Mouse (Mus musculus): ENCODE data around the gene Tmem100.
A peak's percentile ranks its signal among the peaks of the same experiment; 100 is the strongest.

Gene Tmem100

GRCm38 (mm10) chr11:90013657-90014056, 16.5 kb upstream of the Tmem100 start:
- no peak for DNase-seq (ENCODE audit: low read depth, low spot score)

GRCm38 (mm10) chr11:90015281-90015680, 14.9 kb upstream of the Tmem100 start:
- DNase-seq (ENCODE audit: low read depth, low spot score), result no peak

- DNase-seq (ENCODE audit: low read depth, low spot score), result peak; percentile 9
These were observed 11.0 kb upstream of the Tmem100 start for GRCm38 (mm10) chr11:90019161-90019560.

GRCm38 (mm10) chr11:90025891-90026801, 4.0 kb upstream of the Tmem100 start:
- no peak for DNase-seq (ENCODE audit: low read depth, low spot score)

GRCm38 (mm10) chr11:90026802-90027174, 3.4 kb upstream of the Tmem100 start:
- DNase-seq (ENCODE audit: low read depth, low spot score), result no peak

GRCm38 (mm10) chr11:90027216-90027615, 2.9 kb upstream of the Tmem100 start:
- DNase-seq (ENCODE audit: low read depth, low spot score), result no peak

- DNase-seq (ENCODE audit: low read depth, low spot score), result no peak
These were observed 1.4 kb upstream of the Tmem100 start for GRCm38 (mm10) chr11:90028746-90029145.

GRCm38 (mm10) chr11:90029354-90029753, 794 bp upstream of the Tmem100 start:
- DNase-seq (ENCODE audit: low read depth, low spot score), result no peak

GRCm38 (mm10) chr11:90030557-90030956, 409 bp downstream of the Tmem100 start:
- DNase-seq (ENCODE audit: low read depth, low spot score), result no peak

GRCm38 (mm10) chr11:90031076-90031475, 928 bp downstream of the Tmem100 start:
- no peak for DNase-seq (ENCODE audit: low read depth, low spot score)

GRCm38 (mm10) chr11:90032807-90033206, 2.7 kb downstream of the Tmem100 start:
- DNase-seq (ENCODE audit: low read depth, low spot score), result no peak

GRCm38 (mm10) chr11:90033442-90033841, 3.3 kb downstream of the Tmem100 start:
- DNase-seq (ENCODE audit: low read depth, low spot score), result no peak

GRCm38 (mm10) chr11:90034646-90035045, 4.5 kb downstream of the Tmem100 start:
- DNase-seq (ENCODE audit: low read depth, low spot score), result no peak

GRCm38 (mm10) chr11:90035532-90035931, 5.4 kb downstream of the Tmem100 start:
- no peak for DNase-seq (ENCODE audit: low read depth, low spot score)

GRCm38 (mm10) chr11:90036416-90036815, 6.3 kb downstream of the Tmem100 start:
- DNase-seq (ENCODE audit: low read depth, low spot score), result no peak

GRCm38 (mm10) chr11:90038022-90038421, 7.9 kb downstream of the Tmem100 start:
- DNase-seq (ENCODE audit: low read depth, low spot score), result no peak

GRCm38 (mm10) chr11:90044459-90044858, 14.3 kb downstream of the Tmem100 start:
- DNase-seq (ENCODE audit: low read depth, low spot score), result no peak

GRCm38 (mm10) chr11:90046211-90046610, 16.1 kb downstream of the Tmem100 start:
- no peak for DNase-seq (ENCODE audit: low read depth, low spot score)

GRCm38 (mm10) chr11:90047271-90047670, 17.1 kb downstream of the Tmem100 start:
- DNase-seq (ENCODE audit: low read depth, low spot score), result no peak

GRCm38 (mm10) chr11:90050016-90050415, 19.9 kb downstream of the Tmem100 start:
- DNase-seq (ENCODE audit: low read depth, low spot score), result no peak

GRCm38 (mm10) chr11:90052785-90053184, 22.6 kb downstream of the Tmem100 start:
- no peak for DNase-seq (ENCODE audit: low read depth, low spot score)

GRCm38 (mm10) chr11:90053820-90054219, 23.7 kb downstream of the Tmem100 start:
- DNase-seq (ENCODE audit: low read depth, low spot score), result no peak

GRCm38 (mm10) chr11:90054401-90054800, 24.3 kb downstream of the Tmem100 start:
- no peak for DNase-seq (ENCODE audit: low read depth, low spot score)
